Mouse (Mus musculus): ENCODE measurements around the gene Pja2.
"Not testable (repeated sequence)": the region's sequence is repeated elsewhere in the genome, so short reads cannot be mapped to it uniquely, and the experiment has no call there.

Gene Pja2

GRCm38 (mm10) chr17:64286836-64287235, 44.9 kb downstream of the Pja2 start:
- DNase-seq (ENCODE audit: extremely low spot score, low read depth, low spot score), result no peak

- DNase-seq (ENCODE audit: extremely low spot score, low read depth, low spot score), result not testable (repeated sequence)
Measured at GRCm38 (mm10) chr17:64281368-64281767, 50.3 kb downstream of the Pja2 start.

- no peak for DNase-seq (ENCODE audit: extremely low spot score, low read depth, low spot score)
Measured at GRCm38 (mm10) chr17:64277649-64278212, 54.0 kb downstream of the Pja2 start.

- no peak for DNase-seq (ENCODE audit: extremely low spot score, low read depth, low spot score)
Measured at GRCm38 (mm10) chr17:64276666-64277065, 55.0 kb downstream of the Pja2 start.

- no peak for DNase-seq (ENCODE audit: extremely low spot score, low read depth, low spot score)
Measured at GRCm38 (mm10) chr17:64275188-64275587, 56.5 kb downstream of the Pja2 start.

GRCm38 (mm10) chr17:64274341-64275105, 57.2 kb downstream of the Pja2 start:
- DNase-seq (ENCODE audit: extremely low spot score, low read depth, low spot score), result no peak

GRCm38 (mm10) chr17:64260571-64260970, 71.1 kb downstream of the Pja2 start:
- DNase-seq (ENCODE audit: extremely low spot score, low read depth, low spot score), result no peak

GRCm38 (mm10) chr17:64248246-64248645, 83.5 kb downstream of the Pja2 start:
- no peak for DNase-seq (ENCODE audit: extremely low spot score, low read depth, low spot score)

- no peak for DNase-seq (ENCODE audit: extremely low spot score, low read depth, low spot score)
Measured at GRCm38 (mm10) chr17:64242898-64243297, 88.8 kb downstream of the Pja2 start.

- DNase-seq (ENCODE audit: extremely low spot score, low read depth, low spot score), result no peak
Measured at GRCm38 (mm10) chr17:64242310-64242859, 89.3 kb downstream of the Pja2 start.

- DNase-seq (ENCODE audit: extremely low spot score, low read depth, low spot score), result no peak
Measured at GRCm38 (mm10) chr17:64241544-64242292, 90.0 kb downstream of the Pja2 start.

GRCm38 (mm10) chr17:64232134-64232533, 99.6 kb downstream of the Pja2 start:
- DNase-seq (ENCODE audit: extremely low spot score, low read depth, low spot score), result no peak

GRCm38 (mm10) chr17:64231637-64232036, 100.1 kb downstream of the Pja2 start:
- DNase-seq (ENCODE audit: extremely low spot score, low read depth, low spot score), result not testable (repeated sequence)

GRCm38 (mm10) chr17:64231172-64231571, 100.5 kb downstream of the Pja2 start:
- no peak for DNase-seq (ENCODE audit: extremely low spot score, low read depth, low spot score)
